8 mouse cellular contexts compared by ENCODE assay signal in the genomic region with DNA sequence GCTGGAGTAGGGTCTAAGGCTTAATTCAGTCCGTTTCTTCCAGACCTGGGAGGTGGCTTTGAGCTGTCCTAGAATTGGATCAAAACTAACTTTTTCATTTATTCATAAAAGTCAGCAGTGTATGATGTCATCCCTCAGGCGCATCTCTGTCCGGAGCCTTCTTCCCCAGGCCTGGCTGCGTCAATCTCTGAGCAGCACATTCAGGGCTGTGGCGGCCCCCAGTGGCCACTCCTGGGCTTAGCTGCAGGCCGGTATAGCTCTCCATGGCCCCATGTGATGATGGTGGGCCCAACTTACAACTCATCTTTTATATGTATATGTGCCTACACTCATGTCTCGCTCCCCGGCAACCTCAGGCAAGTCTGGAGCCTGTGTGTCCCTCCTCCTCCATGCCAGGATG. TPM values are rescaled to one million over a fixed set of nuclear protein-coding genes. Genes with fewer than 3 reads are reported as not detected.
DNase-seq lines count a peak whose midpoint lies in the region; ATAC-seq and TF ChIP-seq lines count a peak whose summit lies in the region.

No protein-coding gene starts in this region.

- peak; percentile 66; the same call in 1 of the 2 replicates for ATAC-seq in forebrain, embryonic 14.5 days
- peak; percentile 51 to 77 for ATAC-seq in hematopoietic stem cell, adult 5-6 weeks (replicated peaks in 1 of 2; ENCODE audit: insufficient read depth in 1 of 2, low FRiP score in 2 of 2, low TSS enrichment in 1 of 2, low read depth in 1 of 2, poor library complexity in 2 of 2, severe bottlenecking in 2 of 2)
- ATAC-seq in lung, embryonic 16.5 days (ENCODE audit: low read depth): peak; percentile 81

- H3K27ac ChIP-seq in ES-E14 (ENCODE audit: insufficient read depth, low read depth, low read length, poor library complexity, severe bottlenecking): no peak overlapping the region
- H3K27ac ChIP-seq in forebrain, embryonic 14.5 days (ENCODE audit: low read depth, low read length): no peak overlapping the region
- no peak overlapping the region for H3K27ac ChIP-seq in lung, embryonic 16.5 days (ENCODE audit: low read length)

- no peaks in the 10 kb centered on the region for H3K9me3 ChIP-seq in ES-E14 (ENCODE audit: control insufficient read depth, insufficient read depth, low read depth, low read length)
- H3K9me3 ChIP-seq in forebrain, embryonic 14.5 days (replicated peaks; ENCODE audit: control insufficient read depth, low read length): no peaks in the 10 kb centered on the region
- no peaks in the 10 kb centered on the region for H3K9me3 ChIP-seq in lung, embryonic 16.5 days (ENCODE audit: control insufficient read depth, low read length)

- no peak overlapping the region for H3K4me2 ChIP-seq in forebrain, embryonic 14.5 days (ENCODE audit: low read length)
- H3K4me2 ChIP-seq in lung, embryonic 16.5 days (ENCODE audit: low read depth, low read length): no peak overlapping the region

- WGBS in forebrain, embryonic 14.5 days: 12% methylated on average over 8 of the region's 8 CpGs
- WGBS in lung, embryonic 16.5 days: 9% methylated on average over 8 of the region's 8 CpGs

- DNase-seq in ES-E14 (ENCODE audit: low read depth, low spot score): peak; percentile 31
- peak; percentile 58 for DNase-seq in cerebellum, adult 11 months
- peak; percentile 68 for DNase-seq in forebrain, embryonic 14.5 days (ENCODE audit: low spot score)
- peak; percentile 35 to 60 for DNase-seq in layer of hippocampus, adult 8-10 months (ENCODE audit: low spot score in 2 of 2)
- DNase-seq in ovary, postnatal 36 days (ENCODE audit: low spot score): peak; percentile 72
- DNase-seq in urinary bladder, adult 2 months (ENCODE audit: low spot score): peak; percentile 48

- H3K4me1 ChIP-seq in ES-E14 (ENCODE audit: control insufficient read depth in 2 of 2, insufficient read depth in 2 of 2, low read length in 2 of 2, poor library complexity in 1 of 2): no peaks in the 10 kb centered on the region
- 0 out of 2 replicates have a peak, but pooled peaks cover 3% of the 10 kb centered on the region for H3K4me1 ChIP-seq in forebrain, embryonic 14.5 days (ENCODE audit: control insufficient read depth, insufficient read depth, low read length)
- peaks cover 5% of the 10 kb centered on the region for H3K4me1 ChIP-seq in lung, embryonic 16.5 days (replicated peaks; ENCODE audit: control insufficient read depth, insufficient read depth, low read length)

- no peaks in the 10 kb centered on the region for H3K36me3 ChIP-seq in ES-E14 (ENCODE audit: control insufficient read depth, insufficient read depth, low read length, poor library complexity, severe bottlenecking)
- H3K36me3 ChIP-seq in forebrain, embryonic 14.5 days (ENCODE audit: control insufficient read depth, insufficient read depth, low read length): no peaks in the 10 kb centered on the region
- H3K36me3 ChIP-seq in lung, embryonic 16.5 days (ENCODE audit: control insufficient read depth, insufficient read depth, low read length): no peaks in the 10 kb centered on the region

- in situ Hi-C loops in ES-E14 (cut with MboI; ENCODE audit: low sequenced_read_pairs in 2 of 2, unreplicated experiment in 2 of 2): loop anchor here in 1 of 2 experiments (10.0 kb wide), 1 partner anchor 197 kb away; the partner anchor contains the start of gene Upk2

- no peak overlapping the region for H3K9ac ChIP-seq in ES-E14 (ENCODE audit: insufficient read depth, low read depth, low read length, poor library complexity, severe bottlenecking)
- H3K9ac ChIP-seq in forebrain, embryonic 14.5 days (ENCODE audit: low read length): no peak overlapping the region
- H3K9ac ChIP-seq in lung, embryonic 16.5 days (ENCODE audit: low read length): no peak overlapping the region

- no peaks in the 10 kb centered on the region for H3K27me3 ChIP-seq in forebrain, embryonic 14.5 days (replicated peaks; ENCODE audit: control insufficient read depth, insufficient read depth, low read length)
- H3K27me3 ChIP-seq in lung, embryonic 16.5 days (ENCODE audit: control insufficient read depth, insufficient read depth, low read depth, low read length): no peaks in the 10 kb centered on the region

- no peak overlapping the region for H3K4me3 ChIP-seq in ES-E14 (ENCODE audit: insufficient read depth in 1 of 2, low read depth in 1 of 2, low read length in 2 of 2, poor library complexity in 1 of 2, severe bottlenecking in 1 of 2)
- H3K4me3 ChIP-seq in forebrain, embryonic 14.5 days (ENCODE audit: low read depth, low read length): no peak overlapping the region
- no peak overlapping the region for H3K4me3 ChIP-seq in lung, embryonic 16.5 days (ENCODE audit: low read length)

TF ChIP-seq in ES-E14, 5 proteins besides CTCF, POLR2A, EP300 and RAD21:
- TF ChIP-seq HCFC1 (IDR thresholded peaks at IDR 0.05; ENCODE audit: borderline replicate concordance, insufficient read depth, low read length) (no peak), ZC3H11A (IDR thresholded peaks at IDR 0.05; ENCODE audit: borderline replicate concordance, low read depth, low read length) (peak; percentile 72; the same call in 1 of the 2 replicates), ZNF384 (IDR thresholded peaks at IDR 0.05; ENCODE audit: low read depth, low read length) (no peak), CHD2 (IDR thresholded peaks at IDR 0.05; ENCODE audit: low read depth, low read length) (no peak), MAFK (IDR thresholded peaks at IDR 0.05; ENCODE audit: insufficient read depth, low read depth, low read length) (no peak)

RNA-seq across cellular contexts. Expression of gene Treh, which starts 21.0 kb away (rescaled TPM):
- total RNA-seq in ES-E14 (2012; rRNA removed): not detected in 2 replicates
- not detected in 2 replicates for polyA plus RNA-seq in forebrain, embryonic 14.5 days (2014; fragmentation: Nextera tagmentation; extraction: Ambion mirVana)
- total RNA-seq in hematopoietic stem cell, adult 5-6 weeks (2017): not detected in 2 replicates
- total RNA-seq in layer of hippocampus, adult 8-10 months (2022): not detected
- polyA plus RNA-seq in lung, embryonic 16.5 days (2015; fragmentation: Nextera tagmentation; extraction: Ambion mirVana): not detected in 2 replicates
- polyA plus RNA-seq in urinary bladder, adult 2 months (2012; rRNA removed): not detected in 2 replicates

RNA-seq across cellular contexts. Expression of gene Ddx6, which starts 47.3 kb away (rescaled TPM):
- total RNA-seq in ES-E14 (2012; rRNA removed): 34.9 and 52.7 TPM in 2 replicates
- 21.1 and 29.6 TPM in 2 replicates for polyA plus RNA-seq in forebrain, embryonic 14.5 days (2014; fragmentation: Nextera tagmentation; extraction: Ambion mirVana)
- total RNA-seq in hematopoietic stem cell, adult 5-6 weeks (2017): 131 and 147 TPM in 2 replicates
- 100 to 1,000 TPM; 130 to 145 (median 134) TPM for total RNA-seq in layer of hippocampus, adult 8-10 months (2022)
- polyA plus RNA-seq in lung, embryonic 16.5 days (2015; fragmentation: Nextera tagmentation; extraction: Ambion mirVana): 15.2 and 16.5 TPM in 2 replicates
- polyA plus RNA-seq in urinary bladder, adult 2 months (2012; rRNA removed): 28.2 and 47.5 TPM in 2 replicates
